Mouse (Mus musculus): ENCODE results near the gene Zscan4d.
"Not testable (repeated sequence)": the region's sequence is repeated elsewhere in the genome, so short reads cannot be mapped to it uniquely, and the experiment has no call there.

- not testable (repeated sequence) for TF ChIP-seq POLR2A (IDR thresholded peaks at IDR 0.05; ENCODE audit: control insufficient read depth, extremely low read depth, insufficient read depth, low read length, poor library complexity); CTCF (IDR thresholded peaks at IDR 0.05; ENCODE audit: borderline replicate concordance, control insufficient read depth, extremely low read depth, insufficient read depth, low read length, poor library complexity)
These were observed 7.9 kb downstream of the Zscan4d start for GRCm38 (mm10) chr7:11158036-11158435.
